Mouse (Mus musculus) urinary bladder, postnatal 0 days (tissue): ENCODE measurements around the gene Fpgt. TPM values are rescaled to one million over a fixed set of nuclear protein-coding genes. Genes with fewer than 3 reads are reported as not detected.

Experiments used
- polyA plus RNA-seq: library from polyadenylated mRNA; unstranded; fragments of >200 nt; fragmentation: Nextera tagmentation; extraction: Ambion mirVana; gene quantifications from 2 replicates; pipeline ENCODE4 v1.2.1, GENCODE M21; 2015

Gene Fpgt
- polyA plus RNA-seq, result 11.7 and 12.1 TPM in 2 replicates

GRCm38 (mm10) chr3:155093116-155093956, at the start of gene Fpgt, which contains the start of gene Lrriq3:
TSS of gene Fpgt (minus strand) at chr3:155093403.
TSS of gene Lrriq3 (plus strand) at chr3:155093434.

GRCm38 (mm10) chr3:155055231-155055916, 37.8 kb downstream of the Fpgt start, which contains the start of gene Tnni3k:
TSS of gene Tnni3k (minus strand) at chr3:155055407.

Other genes starting within 250 kb of the Fpgt start
- 0.07 TPM in 1 of 2 replicates, not detected in the other for gene Tnni3k, start 38.0 kb downstream of the Fpgt start, polyA plus RNA-seq
- gene Lrriq3, start within 50 bp of the Fpgt start, polyA plus RNA-seq, result 0.67 and 0.81 TPM in 2 replicates